Mouse (Mus musculus): ENCODE results near the gene Adtrp. TPM values are rescaled to one million over a fixed set of nuclear protein-coding genes. Genes with fewer than 3 reads are reported as not detected.

The Adtrp gene
- not detected in 2 replicates for polyA plus RNA-seq (2015; fragmentation: Nextera tagmentation; extraction: Ambion mirVana)

DNA sequence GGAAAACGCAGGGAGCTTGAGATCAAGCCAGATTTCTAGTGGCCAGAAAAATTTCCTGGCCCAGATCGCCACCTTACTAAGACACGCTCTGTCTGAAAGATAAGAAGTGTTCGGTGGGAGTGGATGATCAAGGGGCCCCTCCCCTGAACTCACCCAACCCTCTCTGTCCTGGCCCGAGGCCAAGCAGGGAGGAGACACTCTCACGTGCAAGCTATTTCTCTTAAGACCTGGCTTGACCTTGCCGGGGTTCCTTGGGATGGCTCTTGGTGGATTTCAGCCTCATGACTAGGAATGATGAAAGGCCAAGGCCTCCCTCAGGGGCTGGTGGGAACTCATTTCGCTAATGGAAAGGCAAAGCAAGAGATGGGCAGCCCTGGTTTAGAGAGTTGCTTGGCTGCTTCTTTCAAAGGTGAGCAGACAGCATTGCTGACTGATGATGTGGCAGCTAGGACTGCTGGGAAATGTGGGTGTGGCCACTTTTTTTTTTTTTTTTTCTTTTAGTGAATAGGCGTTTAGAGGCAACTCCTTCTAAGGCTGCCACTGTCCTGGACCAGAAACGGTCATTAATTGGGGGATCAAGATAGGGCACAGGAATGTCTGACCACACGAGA lies at the start of gene Adtrp:
Gene Adtrp (minus strand): TSS at position 169 of the 611 bp plus-strand sequence.
- peaks cover 7% of the 10 kb centered on the region for H3K4me1 ChIP-seq
- no peaks in the 10 kb centered on the region for H3K36me3 ChIP-seq (replicated peaks)
- H3K4me3 ChIP-seq = no peak within 1 kb of the TSS
- no peak within 1 kb of the TSS for H3K4me2 ChIP-seq
- H3K27ac ChIP-seq = no peak within 1 kb of the TSS
- WGBS = 84% methylated on average over 11 of the region's 11 CpGs
- H3K9me3 ChIP-seq = no peaks in the 10 kb centered on the region
- ATAC-seq (replicated peaks) = no peak
- H3K27me3 ChIP-seq (replicated peaks) = no peaks in the 10 kb centered on the region
- H3K9ac ChIP-seq = no peak within 1 kb of the TSS

DNA sequence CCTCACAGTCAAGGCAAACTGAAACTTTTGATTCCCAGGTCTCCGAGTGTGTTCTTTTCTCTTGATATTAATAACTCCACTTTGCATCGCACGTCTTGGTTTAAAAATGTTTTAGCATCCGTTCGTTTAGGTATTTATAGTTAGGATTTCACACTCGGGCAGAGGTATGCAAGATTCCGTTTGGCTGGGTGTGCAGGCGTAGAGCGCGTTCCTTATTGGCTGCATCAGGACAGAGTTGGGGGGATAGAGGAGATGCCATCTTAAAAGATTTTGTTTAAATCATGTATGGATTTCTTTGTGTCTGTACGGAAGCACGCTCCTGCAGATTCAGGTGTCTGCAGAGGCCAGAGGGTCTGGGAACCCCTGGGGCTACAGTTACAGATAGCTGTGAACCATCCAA lies 44.5 kb upstream of the Adtrp start:
- no peaks in the 10 kb centered on the region for H3K9me3 ChIP-seq
- H3K4me3 ChIP-seq = no peak overlapping the region
- no peak overlapping the region for H3K4me2 ChIP-seq
- WGBS = 96% methylated on average over 12 of the region's 12 CpGs
- H3K4me1 ChIP-seq = no peaks in the 10 kb centered on the region
- H3K9ac ChIP-seq = no peak overlapping the region
- H3K27me3 ChIP-seq (replicated peaks) = no peaks in the 10 kb centered on the region
- no peak overlapping the region for H3K27ac ChIP-seq
- ATAC-seq (replicated peaks) = no peak
- no peaks in the 10 kb centered on the region for H3K36me3 ChIP-seq (replicated peaks)

DNA sequence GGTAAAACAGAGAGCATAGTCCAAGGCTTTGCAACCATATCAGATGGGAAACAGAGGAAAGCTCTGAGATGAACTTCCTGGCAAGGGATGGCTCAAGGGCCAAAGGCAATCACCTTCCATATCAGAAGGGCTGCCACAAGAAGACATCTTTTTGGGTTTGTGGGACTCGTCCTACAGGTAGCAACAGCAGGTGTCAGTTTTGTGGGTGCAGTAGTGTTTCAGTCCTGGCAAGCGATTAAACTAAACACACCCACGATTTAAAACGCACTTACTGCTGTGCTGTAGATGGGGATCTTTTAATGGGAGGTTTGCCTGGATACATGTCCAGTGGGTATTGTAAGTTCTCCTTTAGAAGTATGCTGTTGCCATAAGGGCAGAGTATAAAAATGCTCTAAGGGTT lies 43.1 kb upstream of the Adtrp start:
- Histone ChIP-seq H3K4me1 (no peaks in the 10 kb centered on the region), H3K4me3 (no peak overlapping the region), H3K36me3 (replicated peaks) (no peaks in the 10 kb centered on the region), H3K27me3 (replicated peaks) (no peaks in the 10 kb centered on the region), H3K4me2 (no peak overlapping the region), H3K27ac (no peak overlapping the region), H3K9ac (no peak overlapping the region), H3K9me3 (no peaks in the 10 kb centered on the region)
- ATAC-seq (replicated peaks) = no peak
- WGBS = 92% methylated on average over 4 of the region's 4 CpGs

DNA sequence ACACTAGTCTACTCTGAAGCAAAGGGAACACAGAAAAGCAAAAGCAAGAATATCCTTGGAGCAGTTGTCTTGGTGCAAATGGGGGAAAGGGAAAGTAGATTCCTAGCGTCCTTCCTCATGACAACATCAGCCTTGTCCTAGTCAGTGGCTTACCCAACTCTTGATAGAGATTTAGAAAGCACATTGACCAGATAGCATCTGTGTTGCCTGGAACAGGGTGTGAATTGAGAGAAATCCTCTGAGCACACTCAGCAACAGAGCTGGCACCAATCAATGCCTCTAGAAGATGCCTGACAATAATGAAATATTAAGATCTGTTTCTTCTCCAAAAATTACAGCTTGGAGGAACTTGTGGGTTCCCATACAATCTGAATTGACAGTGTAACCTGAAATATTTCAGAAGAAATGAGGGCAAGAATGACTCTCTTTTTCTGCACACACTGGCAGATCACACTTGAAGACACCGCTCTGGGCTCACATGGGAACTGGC lies 42.7 kb upstream of the Adtrp start:
- H3K4me2 ChIP-seq = no peak overlapping the region
- WGBS = 88% methylated on average over 2 of the region's 2 CpGs
- no peaks in the 10 kb centered on the region for H3K9me3 ChIP-seq

DNA sequence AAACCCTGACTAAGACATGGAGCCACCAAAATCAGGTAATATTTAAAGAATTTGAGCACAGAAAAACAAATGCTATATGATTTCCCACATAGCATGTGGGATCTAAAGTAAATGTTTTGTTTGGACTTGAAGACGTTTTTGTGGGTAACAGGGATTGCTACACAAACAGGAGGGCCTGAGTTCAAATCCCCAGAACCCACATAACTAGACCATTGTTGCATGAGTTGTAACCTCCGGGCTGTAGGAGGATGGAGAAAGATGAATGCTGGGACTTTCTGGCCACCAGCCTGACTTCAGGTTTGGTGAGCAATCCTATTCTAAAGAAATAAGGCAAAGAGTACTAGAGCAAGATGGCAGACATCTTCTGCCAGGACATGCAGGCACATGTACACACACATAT lies 41.2 kb upstream of the Adtrp start:
- H3K4me3 ChIP-seq = no peak overlapping the region
- H3K27me3 ChIP-seq (replicated peaks) = no peaks in the 10 kb centered on the region
- no peak overlapping the region for H3K27ac ChIP-seq
- WGBS = 78% methylated on average over 2 of the region's 2 CpGs
- ATAC-seq (replicated peaks) = no peak
- no peaks in the 10 kb centered on the region for H3K4me1 ChIP-seq
- no peaks in the 10 kb centered on the region for H3K36me3 ChIP-seq (replicated peaks)
- H3K9me3 ChIP-seq = no peaks in the 10 kb centered on the region
- no peak overlapping the region for H3K9ac ChIP-seq
- no peak overlapping the region for H3K4me2 ChIP-seq

More for the DNA sequence above, 42.7 kb upstream of the Adtrp start:
- Histone ChIP-seq H3K27me3 (replicated peaks) (no peaks in the 10 kb centered on the region), H3K36me3 (replicated peaks) (no peaks in the 10 kb centered on the region), H3K4me1 (no peaks in the 10 kb centered on the region), H3K4me3 (no peak overlapping the region), H3K27ac (no peak overlapping the region), H3K9ac (no peak overlapping the region)
- no peak for ATAC-seq (replicated peaks)

DNA sequence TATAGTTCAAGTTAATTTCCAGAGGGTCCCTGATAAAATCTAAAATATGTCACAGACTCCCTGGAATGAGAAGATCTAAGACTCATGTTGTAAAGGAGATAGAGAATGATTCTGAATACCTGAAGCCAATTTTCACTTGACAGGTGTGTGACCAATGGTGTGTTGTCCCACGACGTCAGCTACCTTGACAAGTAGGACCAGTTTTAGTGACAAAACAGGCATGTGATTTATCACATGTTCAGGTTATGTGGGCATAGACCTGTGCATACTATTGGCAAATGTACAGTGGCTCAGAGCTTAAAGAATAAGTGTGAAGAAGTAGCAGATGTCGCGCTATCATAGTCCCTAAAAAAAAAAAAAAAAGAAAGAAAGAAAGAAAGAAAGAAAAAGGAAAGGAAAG lies 38.6 kb upstream of the Adtrp start:
- 95% methylated on average over 4 of the region's 4 CpGs for WGBS
- Histone ChIP-seq H3K4me3 (no peak overlapping the region), H3K9ac (no peak overlapping the region), H3K9me3 (no peaks in the 10 kb centered on the region), H3K4me2 (no peak overlapping the region), H3K27ac (no peak overlapping the region), H3K27me3 (replicated peaks) (no peaks in the 10 kb centered on the region), H3K36me3 (replicated peaks) (no peaks in the 10 kb centered on the region), H3K4me1 (no peaks in the 10 kb centered on the region)
- no peak for ATAC-seq (replicated peaks)

DNA sequence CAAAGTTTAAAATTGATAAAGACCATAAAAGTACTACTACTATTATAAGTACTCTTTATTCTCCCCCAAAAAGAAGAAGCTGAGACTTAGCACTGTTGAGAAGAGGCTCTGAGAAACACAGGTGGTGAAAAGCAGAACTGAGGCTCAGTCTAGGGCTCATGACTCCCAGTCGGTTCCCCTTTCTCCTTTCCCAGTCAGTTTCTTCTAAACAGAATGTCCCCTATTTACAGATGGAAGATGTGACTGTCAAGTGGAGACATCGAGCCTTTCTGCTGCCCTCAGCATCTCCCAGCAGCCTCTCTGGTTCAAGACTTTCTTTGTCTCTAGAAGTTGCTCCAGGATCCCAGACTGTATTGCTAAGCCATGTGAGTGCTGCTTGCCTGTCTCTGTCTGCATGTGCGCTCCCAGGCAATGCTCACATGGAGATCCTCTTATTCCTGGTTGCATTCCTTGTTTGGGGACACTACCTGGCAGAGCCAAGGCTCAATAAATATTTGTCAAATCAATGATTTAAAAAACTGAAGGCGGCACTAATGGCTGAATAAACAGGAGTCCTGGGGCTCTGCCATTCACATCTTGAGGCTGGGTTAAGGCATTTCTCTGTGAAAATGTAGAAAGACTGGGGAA lies 36.3 kb upstream of the Adtrp start:
- 89% methylated on average over 4 of the region's 4 CpGs for WGBS
- no peak for ATAC-seq (replicated peaks)

DNA sequence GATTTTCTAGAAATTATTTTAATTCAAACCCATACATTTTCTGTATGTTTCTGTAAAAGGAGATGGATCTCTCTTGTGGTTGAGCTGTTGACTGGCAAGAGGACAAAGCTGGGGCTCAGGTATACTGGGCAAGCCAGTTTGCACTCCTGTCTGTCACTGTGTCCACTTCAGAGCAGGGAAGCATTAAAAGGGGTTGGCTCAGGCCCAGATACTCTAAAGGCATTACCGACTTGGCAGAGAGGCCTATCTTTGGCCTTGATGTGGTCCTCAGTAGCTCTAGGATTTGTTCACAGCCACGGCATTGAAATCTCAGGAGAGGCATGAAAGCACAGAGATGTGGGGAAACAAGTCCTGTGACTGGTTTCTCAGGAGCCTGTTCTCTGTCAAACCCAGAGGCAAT lies 33.7 kb upstream of the Adtrp start:
- H3K9ac ChIP-seq = no peak overlapping the region
- no peak overlapping the region for H3K4me2 ChIP-seq
- no peak for ATAC-seq (replicated peaks)
- WGBS = 72% methylated on average over 2 of the region's 2 CpGs
- H3K9me3 ChIP-seq = no peaks in the 10 kb centered on the region
- no peaks in the 10 kb centered on the region for H3K4me1 ChIP-seq
- no peak overlapping the region for H3K4me3 ChIP-seq
- H3K27ac ChIP-seq = no peak overlapping the region
- H3K36me3 ChIP-seq (replicated peaks) = no peaks in the 10 kb centered on the region
- no peaks in the 10 kb centered on the region for H3K27me3 ChIP-seq (replicated peaks)

More for the DNA sequence above, 36.3 kb upstream of the Adtrp start:
- no peaks in the 10 kb centered on the region for H3K9me3 ChIP-seq
- no peaks in the 10 kb centered on the region for H3K36me3 ChIP-seq (replicated peaks)
- no peaks in the 10 kb centered on the region for H3K27me3 ChIP-seq (replicated peaks)
- H3K27ac ChIP-seq = no peak overlapping the region
- no peak overlapping the region for H3K9ac ChIP-seq
- H3K4me1 ChIP-seq = no peaks in the 10 kb centered on the region
- H3K4me2 ChIP-seq = no peak overlapping the region
- H3K4me3 ChIP-seq = no peak overlapping the region

DNA sequence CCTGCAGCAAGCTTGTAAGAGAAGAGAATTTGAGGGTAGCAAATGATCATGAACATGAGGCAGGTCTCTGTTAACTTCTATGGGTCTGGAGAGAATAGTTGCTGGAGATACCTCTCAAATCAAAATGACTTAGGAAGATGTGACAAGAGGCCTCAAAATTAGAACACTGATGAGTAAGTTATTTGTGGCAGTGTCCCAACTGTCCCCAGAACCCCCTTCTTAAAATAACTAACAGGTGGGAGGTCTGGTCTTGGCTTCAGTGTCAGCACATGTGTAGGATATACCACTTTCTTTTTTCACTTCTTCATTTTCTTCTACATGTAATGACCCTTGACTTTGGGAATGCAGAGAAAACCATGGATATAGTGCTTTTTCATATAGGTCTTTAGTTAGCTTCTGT lies 33.0 kb upstream of the Adtrp start:
- H3K36me3 ChIP-seq (replicated peaks) = no peaks in the 10 kb centered on the region
- no peak overlapping the region for H3K4me2 ChIP-seq
- no peak overlapping the region for H3K27ac ChIP-seq
- H3K27me3 ChIP-seq (replicated peaks) = no peaks in the 10 kb centered on the region
- H3K9me3 ChIP-seq = no peaks in the 10 kb centered on the region
- no peak overlapping the region for H3K9ac ChIP-seq
- H3K4me3 ChIP-seq = no peak overlapping the region
- H3K4me1 ChIP-seq = no peaks in the 10 kb centered on the region
- ATAC-seq (replicated peaks) = no peak

DNA sequence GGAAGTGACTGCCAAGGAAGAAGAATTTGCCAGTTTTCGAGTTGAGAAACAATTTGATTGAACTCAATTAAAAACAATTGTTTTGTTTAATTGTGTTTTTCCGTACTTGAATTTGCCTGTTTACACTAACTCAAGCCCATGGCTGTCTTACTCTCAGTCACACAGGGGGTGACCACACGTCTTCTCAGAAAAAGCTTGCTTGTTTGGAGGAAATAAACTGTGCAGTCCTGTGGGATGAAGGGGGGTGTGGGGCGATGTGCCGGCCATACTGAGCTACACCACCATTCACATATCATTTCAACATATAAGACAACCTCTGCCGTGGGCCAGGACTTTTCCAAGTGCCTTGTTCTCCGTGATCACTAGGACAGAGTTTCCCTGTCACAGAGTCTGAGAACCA lies 25.2 kb upstream of the Adtrp start:
- Histone ChIP-seq H3K9me3 (no peaks in the 10 kb centered on the region), H3K27me3 (replicated peaks) (no peaks in the 10 kb centered on the region), H3K4me2 (no peak overlapping the region), H3K4me3 (no peak overlapping the region), H3K27ac (no peak overlapping the region), H3K36me3 (replicated peaks) (no peaks in the 10 kb centered on the region), H3K4me1 (no peaks in the 10 kb centered on the region), H3K9ac (no peak overlapping the region)
- ATAC-seq (replicated peaks) = no peak
- 78% methylated on average over 7 of the region's 7 CpGs for WGBS

DNA sequence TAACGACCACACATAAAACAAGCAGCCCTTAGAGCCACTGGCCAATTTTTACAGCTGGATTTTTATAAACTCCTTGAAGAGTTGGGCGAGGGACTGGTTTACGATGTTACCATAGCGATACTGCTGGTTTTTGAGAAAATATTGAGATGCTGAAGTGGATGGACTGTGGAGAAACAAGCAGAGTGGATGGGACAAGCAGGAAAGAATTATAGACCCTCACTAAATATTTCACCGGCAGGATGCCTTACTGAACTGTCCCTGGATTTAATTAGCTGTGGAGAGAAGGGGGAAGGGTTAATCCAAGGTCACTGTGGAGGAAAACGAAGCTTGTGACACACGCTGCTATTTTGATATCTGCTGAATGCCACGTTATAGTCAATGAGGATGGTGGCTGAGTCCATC lies 24.7 kb upstream of the Adtrp start:
- Histone ChIP-seq H3K36me3 (replicated peaks) (no peaks in the 10 kb centered on the region), H3K27me3 (replicated peaks) (no peaks in the 10 kb centered on the region), H3K9me3 (no peaks in the 10 kb centered on the region), H3K4me2 (no peak overlapping the region), H3K4me1 (no peaks in the 10 kb centered on the region), H3K9ac (no peak overlapping the region), H3K27ac (no peak overlapping the region), H3K4me3 (no peak overlapping the region)
- no peak for ATAC-seq (replicated peaks)
- WGBS = 48% methylated on average over 8 of the region's 8 CpGs

DNA sequence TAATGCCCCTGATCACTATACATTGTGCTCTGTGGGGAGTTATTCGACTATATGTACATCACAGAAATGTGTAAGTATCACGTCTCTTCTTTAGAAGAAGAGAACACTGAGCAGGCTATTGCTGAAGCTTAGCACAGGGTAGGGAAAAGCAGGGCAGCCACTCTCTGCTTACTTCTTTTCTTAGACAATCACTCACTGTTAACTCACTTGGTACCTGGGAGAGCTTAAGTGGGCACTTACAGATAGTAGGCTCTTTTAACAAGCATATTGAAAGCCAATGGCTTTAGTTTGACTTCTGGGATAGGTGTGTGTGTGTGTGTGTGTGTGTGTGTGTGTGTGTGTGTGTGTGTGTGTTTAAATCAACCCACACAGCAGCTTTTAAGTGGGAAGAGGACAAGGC lies 20.0 kb upstream of the Adtrp start:
- Histone ChIP-seq H3K27me3 (replicated peaks) (no peaks in the 10 kb centered on the region), H3K9ac (no peak overlapping the region), H3K4me3 (no peak overlapping the region), H3K4me1 (no peaks in the 10 kb centered on the region), H3K9me3 (no peaks in the 10 kb centered on the region), H3K4me2 (no peak overlapping the region), H3K27ac (no peak overlapping the region), H3K36me3 (replicated peaks) (no peaks in the 10 kb centered on the region)
- ATAC-seq (replicated peaks) = no peak
- 78% methylated on average over 2 of the region's 2 CpGs for WGBS

DNA sequence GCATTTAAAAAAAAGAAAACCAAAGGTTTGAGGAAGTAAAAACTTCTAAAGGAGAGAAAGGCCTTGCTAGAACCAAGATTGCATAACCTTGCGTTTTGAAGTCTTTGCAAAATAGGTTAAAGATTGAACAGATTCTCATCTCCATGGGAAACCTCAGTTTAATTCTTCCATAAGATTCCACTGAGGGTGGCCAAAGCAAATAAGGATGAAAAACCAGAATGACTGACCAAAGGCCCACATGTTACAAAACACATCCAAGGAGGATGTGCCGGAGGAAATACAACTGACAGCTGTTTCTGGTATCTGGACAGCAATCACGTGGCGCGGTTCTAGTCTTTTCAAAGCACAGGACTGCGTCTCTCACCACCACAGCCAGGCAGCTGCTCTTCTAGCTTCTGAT lies 18.1 kb upstream of the Adtrp start:
- Histone ChIP-seq H3K4me3 (no peak overlapping the region), H3K27ac (no peak overlapping the region), H3K4me1 (no peaks in the 10 kb centered on the region), H3K4me2 (no peak overlapping the region), H3K27me3 (replicated peaks) (no peaks in the 10 kb centered on the region), H3K36me3 (replicated peaks) (no peaks in the 10 kb centered on the region), H3K9me3 (no peaks in the 10 kb centered on the region), H3K9ac (no peak overlapping the region)
- 86% methylated on average over 6 of the region's 6 CpGs for WGBS
- no peak for ATAC-seq (replicated peaks)

All from midbrain, embryonic 15.5 days (tissue).